Mouse (Mus musculus) liver, embryonic 14.5 days (tissue): ENCODE results near the gene Polr3h. TPM values are rescaled to one million over a fixed set of nuclear protein-coding genes. Genes with fewer than 3 reads are reported as not detected.
"Not testable (repeated sequence)": the region's sequence is repeated elsewhere in the genome, so short reads cannot be mapped to it uniquely, and the experiment has no call there.

Source experiments
- ATAC-seq: fragments of 200-750 bp; cut with Nextera tagmentation; 2 replicates; pipeline ENCODE4 v1.8.0; 2017; ENCODE audit warnings: moderate number of reproducible peaks, mild to moderate bottlenecking, moderate library complexity; ENCODE audit not compliant: insufficient read depth
- DNase-seq, 3 experiments: peaks; one replicate each; pipeline ENCODE4 v3.0.0-alpha.2; 2012 to 2013; ENCODE audit warnings: low read depth in 3 of 3, low spot score in 3 of 3
- H3K27ac ChIP-seq: fragments of 300-500 bp; sonication (generic); 2 replicates; pipeline ENCODE4 v1.5.1; 2014; ENCODE audit warnings: moderate library complexity, mild to moderate bottlenecking, control low read depth, inconsistent platforms
- H3K27me3 ChIP-seq: fragments of 300-500 bp; sonication (generic); 2 replicates; pipeline ENCODE4 v1.6.1; 2014; ENCODE audit warnings: mild to moderate bottlenecking, low read length, moderate library complexity; ENCODE audit not compliant: control insufficient read depth, insufficient read depth
- H3K36me3 ChIP-seq: fragments of 300-500 bp; sonication (generic); replicated peaks from 2 replicates; pipeline ENCODE4 v1.6.1; 2014; ENCODE audit warnings: low read depth; ENCODE audit not compliant: control insufficient read depth, insufficient read depth
- H3K4me1 ChIP-seq, 2 experiments: fragments of 200-500 bp in 1 of 2; fragments of 300-500 bp in 1 of 2; sonication (generic) in 1 of 2; replicated peaks; 2 replicates each; pipeline ENCODE4 v1.6.1; 2012 to 2014; ENCODE audit warnings: antibody characterized with exemption in 1 of 2, inconsistent platforms in 1 of 2, low read length in 1 of 2; ENCODE audit not compliant: control insufficient read depth in 2 of 2, insufficient read depth in 2 of 2
- H3K4me2 ChIP-seq: fragments of 300-500 bp; sonication (generic); 2 replicates; pipeline ENCODE4 v1.6.1; 2014; ENCODE audit warnings: low read depth, mild to moderate bottlenecking, control low read depth, moderate library complexity
- H3K4me3 ChIP-seq, 2 experiments: fragments of 200-500 bp in 1 of 2; fragments of 300-500 bp in 1 of 2; sonication (generic) in 1 of 2; 2 replicates each; pipeline ENCODE4 v1.5.1; 2012 to 2014; ENCODE audit warnings: low read depth in 2 of 2, low read length in 2 of 2, mild to moderate bottlenecking in 2 of 2, control low read depth in 1 of 2, inconsistent platforms in 1 of 2, moderate library complexity in 1 of 2; ENCODE audit not compliant: insufficient read depth in 1 of 2
- H3K9ac ChIP-seq: fragments of 300-500 bp; sonication (generic); replicated peaks from 2 replicates; pipeline ENCODE4 v1.6.1; 2014; ENCODE audit warnings: mild to moderate bottlenecking, control low read depth, moderate library complexity
- H3K9me3 ChIP-seq: fragments of 300-500 bp; sonication (generic); 2 replicates; pipeline ENCODE4 v1.6.1; 2016; ENCODE audit warnings: low read length, mixed read lengths; ENCODE audit not compliant: control insufficient read depth
- CTCF ChIP-seq: IDR thresholded peaks from 2 replicates; pipeline ENCODE4 v1.5.1; 2016; ENCODE audit warnings: antibody characterized with exemption, low read depth, control low read depth
- EP300 ChIP-seq: IDR thresholded peaks from 2 replicates; pipeline ENCODE4 v1.6.1; 2016; ENCODE audit warnings: antibody characterized with exemption, low read depth
- WGBS: fragments of 180-500 bp; shearing (Covaris S2); extraction: QIAGEN DNeasy Blood & Tissue Kit; methylation state at CpG from one replicate; pipeline ENCODE4 v1.1.7; 2014; ENCODE audit not compliant: insufficient replicate concordance; 5-methylcytosine and 5-hydroxymethylcytosine counted together
- polyA plus RNA-seq, 2 experiments: library from polyadenylated mRNA; depleted of rRNA in 1 of 2; stranded (reverse) in 1 of 2; unstranded in 1 of 2; fragments of >200 nt; fragmentation: Nextera tagmentation in 1 of 2; extraction: Ambion mirVana in 1 of 2; gene quantifications; 2 replicates each; pipeline versions ENCODE4 v1.2.1 to v1.2.3; 2012 to 2014

Polr3h gene
- polyA plus RNA-seq (2012; rRNA removed) (13.2 and 13.7 TPM in 2 replicates), polyA plus RNA-seq (2014; fragmentation: Nextera tagmentation; extraction: Ambion mirVana) (68.3 and 77.5 TPM in 2 replicates)

DNA sequence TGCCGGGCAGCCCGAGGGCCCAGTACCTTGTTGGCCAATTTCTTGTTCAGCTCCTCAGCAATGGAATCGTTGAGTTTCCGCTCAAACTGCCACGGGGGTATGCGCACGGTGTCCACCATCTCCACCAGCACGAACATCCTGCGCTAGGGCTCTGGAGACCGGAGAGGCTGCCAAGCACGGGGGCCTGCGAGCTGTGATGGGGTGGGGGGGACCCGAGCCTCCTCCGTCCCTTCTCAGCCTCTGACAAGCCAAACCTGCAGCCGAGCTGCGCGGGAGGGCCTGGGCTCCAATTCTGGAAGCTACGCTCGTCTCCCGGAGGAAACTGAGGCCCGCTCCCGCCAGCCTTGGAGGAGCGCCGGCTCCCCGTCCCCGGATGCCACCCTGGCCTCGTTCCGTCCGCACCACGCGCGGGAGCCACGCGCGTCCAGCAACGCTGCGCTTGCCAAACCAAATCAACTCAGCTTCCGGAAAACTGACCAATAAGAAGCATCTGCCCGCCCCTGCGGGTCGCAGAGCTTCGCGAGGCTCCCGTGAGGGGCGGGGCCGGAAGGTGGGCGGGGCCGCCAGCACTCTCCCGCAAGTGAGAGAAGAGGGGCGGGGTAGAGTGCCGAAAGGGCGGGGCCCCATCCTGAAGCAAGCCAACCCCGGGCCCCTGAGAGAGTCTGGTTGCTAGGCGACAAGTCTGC is at the start of gene Polr3h:
TSS of gene Polr3h (minus strand) at position 481 of the 686 bp plus-strand sequence.
- 1% methylated on average over 54 of the region's 54 CpGs for WGBS
- no peaks in the 10 kb centered on the region for H3K27me3 ChIP-seq
- peak; percentile 90 for ATAC-seq

DNA sequence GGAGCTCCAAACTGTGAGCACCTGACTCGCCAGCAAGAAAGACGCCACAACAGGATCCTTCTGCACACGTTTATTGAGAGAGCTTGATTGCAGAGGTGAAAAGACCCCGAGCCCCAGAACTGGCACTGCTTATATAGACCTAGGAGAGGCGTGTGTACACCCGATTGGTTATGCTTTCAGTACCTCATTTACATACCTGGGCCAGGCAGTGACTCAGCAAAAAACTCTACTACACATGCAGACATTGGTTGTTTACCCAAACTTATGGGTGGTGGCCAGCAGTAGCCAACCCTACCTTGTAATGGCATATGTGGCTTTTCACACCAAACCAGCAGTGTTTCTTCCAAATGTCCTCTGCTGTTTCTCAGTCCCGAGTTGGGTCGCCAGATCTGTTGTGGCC is 49.1 kb upstream of the Polr3h start:
- not testable (repeated sequence) for H3K27me3 ChIP-seq, H3K27ac ChIP-seq, H3K4me1 ChIP-seq, H3K9ac ChIP-seq, ATAC-seq, H3K9me3 ChIP-seq, H3K4me3 ChIP-seq, H3K4me2 ChIP-seq, H3K36me3 ChIP-seq, DNase-seq
- 82% methylated on average over 8 of the region's 8 CpGs for WGBS

More for the DNA sequence above, at the start of gene Polr3h:
- H3K9ac ChIP-seq = peak within 1 kb of the TSS; percentile 70
- no peak for TF ChIP-seq CTCF
- TF ChIP-seq EP300 = no peak
- H3K4me1 ChIP-seq = peaks cover 14 to 21% of the 10 kb centered on the region in 2 experiments; a peak in 3 of 4 replicates
- H3K27ac ChIP-seq = peak within 1 kb of the TSS; percentile 75
- H3K4me3 ChIP-seq = peak within 1 kb of the TSS; percentile 66 to 72
- peak within 1 kb of the TSS; percentile 80 for H3K4me2 ChIP-seq
- peaks cover 2% of the 10 kb centered on the region for H3K36me3 ChIP-seq
- peak; percentile 91 to 95 (median 94) for DNase-seq
- no peaks in the 10 kb centered on the region for H3K9me3 ChIP-seq

DNA sequence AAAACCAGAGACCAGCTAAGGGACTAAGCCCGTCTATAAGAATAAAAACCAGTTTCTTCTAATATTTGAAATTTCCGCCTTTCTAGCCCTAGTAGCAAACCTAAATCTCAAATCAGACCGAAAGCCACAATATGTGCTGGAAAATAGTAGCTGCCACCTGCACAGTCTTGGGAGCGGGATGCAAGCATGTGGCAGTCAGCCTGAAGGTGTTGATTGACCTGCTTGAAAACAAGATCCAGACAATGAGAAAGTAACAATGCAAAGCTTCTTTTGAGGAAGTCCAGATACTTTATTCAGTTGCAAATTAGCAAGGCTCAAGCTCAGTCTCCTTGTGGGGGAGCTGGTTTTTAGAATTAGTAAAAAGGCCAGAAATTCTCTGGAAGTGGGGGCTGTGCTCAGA is 44.5 kb upstream of the Polr3h start:
- 76% methylated on average over 4 of the region's 4 CpGs for whole genome bisulfite sequencing
- not testable (repeated sequence) for ATAC-seq

DNA sequence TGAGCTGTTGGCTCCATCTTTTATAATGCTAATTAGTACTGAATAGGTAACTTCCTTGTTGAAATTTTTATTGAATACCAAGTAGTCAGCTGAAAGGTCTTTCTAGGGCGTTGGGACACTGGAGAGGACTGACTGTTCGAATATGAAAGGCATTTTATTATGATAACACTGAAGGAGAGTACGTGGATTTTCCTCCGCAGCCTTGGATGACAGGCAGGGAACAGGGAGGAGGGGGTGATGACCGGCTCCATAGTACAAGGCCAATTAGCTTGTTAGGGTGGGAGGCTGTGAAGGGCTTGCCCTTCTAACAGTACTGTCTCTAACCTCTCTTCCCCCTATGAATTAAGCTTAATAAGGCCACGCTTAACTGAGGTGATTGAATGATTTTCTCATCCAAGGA is 43.6 kb upstream of the Polr3h start:
- H3K9ac ChIP-seq, H3K9me3 ChIP-seq, H3K4me3 ChIP-seq, H3K36me3 ChIP-seq, H3K27ac ChIP-seq, DNase-seq, H3K27me3 ChIP-seq, H3K4me1 ChIP-seq, ATAC-seq: not testable (repeated sequence)
- 77% methylated on average over 6 of the region's 6 CpGs for WGBS
- peak overlapping the region; percentile 11; the same call in 1 of the 2 replicates for H3K4me2 ChIP-seq

More for the DNA sequence above, 44.5 kb upstream of the Polr3h start:
- H3K27ac ChIP-seq, DNase-seq, H3K27me3 ChIP-seq, H3K9me3 ChIP-seq, H3K36me3 ChIP-seq, H3K9ac ChIP-seq, H3K4me1 ChIP-seq, H3K4me2 ChIP-seq, H3K4me3 ChIP-seq: not testable (repeated sequence)

DNA sequence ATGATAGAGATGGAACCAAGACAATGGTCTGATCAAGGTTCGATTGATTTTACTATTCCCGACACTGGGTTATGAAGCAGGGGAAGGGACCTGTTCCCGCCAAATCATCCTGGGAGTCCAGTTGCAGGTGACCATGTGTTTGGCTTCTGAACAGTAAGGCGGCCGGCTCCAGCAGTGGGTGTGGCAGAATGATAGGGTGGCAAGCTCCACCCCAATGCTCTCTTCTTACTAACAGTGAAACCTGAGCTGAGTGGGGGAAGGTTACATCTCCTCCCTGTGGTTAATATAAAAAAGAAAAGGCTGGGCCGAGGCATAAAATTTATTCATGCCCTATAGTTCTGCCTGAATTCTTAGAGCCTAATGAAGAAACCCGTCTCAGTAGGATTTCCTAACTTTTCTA is 43.1 kb upstream of the Polr3h start:
- TF ChIP-seq CTCF (no peak), EP300 (no peak)
- DNase-seq (peak in 1 of 3 experiments; percentile 27), ATAC-seq (peak; percentile 66; the same call in 1 of the 2 replicates)
- no peaks in the 10 kb centered on the region for H3K36me3 ChIP-seq
- WGBS = 37% methylated on average over 7 of the region's 7 CpGs
- H3K27ac ChIP-seq = no peak overlapping the region
- no peak overlapping the region for H3K9ac ChIP-seq
- no peaks in the 10 kb centered on the region for H3K9me3 ChIP-seq
- no peaks in the 10 kb centered on the region for H3K27me3 ChIP-seq
- H3K4me3 ChIP-seq = no peak overlapping the region
- H3K4me2 ChIP-seq = peak overlapping the region; percentile 11; the same call in 1 of the 2 replicates
- peaks cover 8 to 9% of the 10 kb centered on the region in 2 experiments for H3K4me1 ChIP-seq
